Mouse (Mus musculus): ENCODE data around the gene Fank1. TPM values are rescaled to one million over a fixed set of nuclear protein-coding genes. Genes with fewer than 3 reads are reported as not detected.

The Fank1 gene
- total RNA-seq, 1 experiment from 2014 or later, result 1.6 TPM

DNA sequence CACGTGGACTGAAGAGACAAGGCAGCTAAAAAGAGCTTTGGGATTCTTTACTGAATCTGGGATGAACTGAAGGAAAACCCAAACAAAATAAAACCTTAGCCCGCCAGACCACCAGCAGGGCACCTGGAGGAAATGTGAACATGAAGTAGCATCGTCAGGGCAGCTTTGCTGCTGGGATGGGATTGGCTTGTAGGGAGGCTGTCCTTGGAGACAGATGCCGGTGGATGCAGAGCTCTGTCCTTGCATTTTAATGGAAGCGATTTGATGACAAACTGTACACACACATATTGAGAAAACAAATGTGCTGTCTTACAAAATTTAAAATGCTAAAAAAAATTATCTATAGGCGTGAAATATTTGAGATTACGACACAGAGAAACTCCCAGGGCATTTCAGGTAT, 36.3 kb downstream of the Fank1 start:
- no peak for ATAC-seq (replicated peaks; ENCODE audit: low read depth, poor library complexity, severe bottlenecking)

DNA sequence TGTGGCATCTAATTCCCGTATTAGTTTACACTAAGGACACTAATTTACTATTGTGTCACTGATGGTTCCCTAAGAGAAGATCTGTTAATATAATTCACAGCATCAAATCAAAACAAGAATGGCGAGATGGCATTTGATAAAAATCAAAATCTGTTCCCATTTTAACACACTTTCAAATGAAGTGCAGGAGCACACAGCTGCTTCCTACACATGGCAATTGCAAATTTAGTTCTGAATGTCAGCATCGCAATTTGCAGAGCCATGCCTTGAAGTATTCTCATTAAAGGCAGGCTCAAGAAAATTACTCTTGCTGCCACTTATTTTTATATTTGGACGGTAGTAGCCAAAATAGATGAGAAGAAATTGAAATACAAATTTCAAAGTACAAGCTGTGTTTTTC, 36.7 kb downstream of the Fank1 start:
- ATAC-seq (replicated peaks; ENCODE audit: low read depth, poor library complexity, severe bottlenecking), result no peak

DNA sequence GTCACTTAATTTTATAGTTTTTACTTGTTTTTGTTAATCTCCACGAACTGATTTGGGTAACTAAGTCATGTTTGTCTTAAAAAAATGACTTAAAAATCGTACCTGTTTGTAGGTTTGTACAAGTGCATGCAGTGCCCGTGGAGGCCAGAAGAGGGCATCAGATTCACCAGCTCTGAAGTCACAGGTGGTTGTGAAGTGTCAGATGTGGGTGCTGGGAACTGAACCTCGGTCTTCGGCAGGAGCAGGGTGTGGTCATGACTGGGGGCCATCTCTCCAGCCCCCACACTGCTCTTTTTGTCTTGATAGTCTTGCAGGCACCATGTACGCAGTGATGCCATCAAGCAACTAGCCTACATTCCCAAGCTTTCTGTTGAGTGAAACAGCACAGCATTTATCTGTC, 47.1 kb downstream of the Fank1 start:
- no peak for ATAC-seq (replicated peaks; ENCODE audit: low read depth, poor library complexity, severe bottlenecking)

DNA sequence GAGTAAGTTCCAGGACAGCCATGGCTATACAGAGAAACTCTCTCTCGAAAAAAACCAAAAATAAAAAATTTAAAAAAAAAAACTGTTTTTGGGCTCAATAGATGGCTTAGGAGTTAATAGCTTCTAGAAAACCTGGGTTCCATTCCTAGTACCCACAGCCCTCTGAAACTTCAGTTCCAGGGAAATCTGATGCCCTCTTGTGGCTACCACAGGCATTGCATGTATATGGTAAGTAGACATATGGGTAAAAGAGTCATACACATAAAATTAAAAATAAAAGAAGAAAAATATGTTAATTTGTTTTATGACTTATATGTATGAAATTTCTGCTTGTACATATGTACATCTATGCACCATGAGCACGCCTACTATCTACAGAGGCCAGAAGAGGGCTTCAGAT, 47.9 kb downstream of the Fank1 start:
- no peak for ATAC-seq (replicated peaks; ENCODE audit: low read depth, poor library complexity, severe bottlenecking)

DNA sequence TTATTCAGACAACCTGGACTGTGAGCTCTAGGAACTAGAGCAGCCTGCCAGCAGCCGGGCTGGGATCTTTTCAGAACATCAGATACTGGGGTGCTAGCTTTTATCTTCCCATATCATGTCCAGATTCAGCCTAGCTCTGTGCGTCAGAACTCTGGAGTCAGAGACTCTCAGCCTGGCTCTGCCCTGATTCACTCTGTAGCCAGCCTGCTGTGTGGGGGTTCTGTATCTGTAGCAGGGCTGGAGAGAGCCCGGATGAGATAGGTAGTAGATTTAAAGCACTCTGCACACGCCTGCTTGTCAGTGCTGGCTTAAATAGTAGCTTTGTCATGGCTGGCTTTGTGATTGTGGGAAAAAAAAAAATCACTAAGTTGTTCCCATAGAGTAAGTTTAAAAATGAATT, 51.9 kb downstream of the Fank1 start:
- ATAC-seq (replicated peaks; ENCODE audit: low read depth, poor library complexity, severe bottlenecking), result no peak

DNA sequence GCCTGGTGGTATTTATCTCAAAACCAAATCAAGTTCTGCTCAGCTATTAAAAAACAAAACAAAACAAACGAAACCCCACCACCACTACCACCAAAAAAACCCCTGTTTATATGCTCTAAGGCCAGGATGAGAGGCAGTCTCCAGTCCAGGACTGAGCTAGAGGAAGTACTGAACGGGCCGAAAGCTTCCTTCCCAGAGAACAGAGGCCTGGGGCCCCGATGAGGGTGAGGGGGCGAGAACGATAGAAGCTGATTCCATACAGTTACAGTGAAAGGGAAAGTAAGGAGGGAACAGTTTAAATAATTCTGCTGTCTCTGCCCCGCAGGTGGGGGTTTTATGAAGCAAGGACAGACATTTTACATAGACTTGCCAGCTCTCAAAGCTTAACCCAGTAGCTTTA, 52.9 kb downstream of the Fank1 start:
- ATAC-seq (replicated peaks; ENCODE audit: low read depth, poor library complexity, severe bottlenecking), result no peak

DNA sequence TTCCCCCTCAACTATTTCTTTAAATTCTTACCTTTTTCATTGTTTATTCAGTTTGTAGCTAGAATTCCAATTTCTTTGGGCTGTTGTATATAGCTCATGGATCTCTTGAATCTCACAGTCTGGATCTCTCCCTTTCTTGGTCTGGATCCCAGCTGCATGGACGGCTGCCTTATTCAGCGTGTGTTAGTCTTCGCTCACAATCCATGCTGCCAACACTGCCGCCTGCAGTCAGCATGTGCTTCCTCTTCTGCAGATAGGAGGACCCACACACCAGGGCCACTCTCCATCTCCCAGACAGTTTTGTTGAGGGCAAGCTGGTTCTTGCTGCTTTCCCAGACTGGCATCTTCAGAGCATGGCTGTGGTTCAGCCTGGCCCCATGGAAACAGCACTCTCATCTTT, 62.9 kb downstream of the Fank1 start:
- peak; percentile 47; the same call in 1 of the 2 replicates for ATAC-seq (replicated peaks; ENCODE audit: low read depth, poor library complexity, severe bottlenecking)

DNA sequence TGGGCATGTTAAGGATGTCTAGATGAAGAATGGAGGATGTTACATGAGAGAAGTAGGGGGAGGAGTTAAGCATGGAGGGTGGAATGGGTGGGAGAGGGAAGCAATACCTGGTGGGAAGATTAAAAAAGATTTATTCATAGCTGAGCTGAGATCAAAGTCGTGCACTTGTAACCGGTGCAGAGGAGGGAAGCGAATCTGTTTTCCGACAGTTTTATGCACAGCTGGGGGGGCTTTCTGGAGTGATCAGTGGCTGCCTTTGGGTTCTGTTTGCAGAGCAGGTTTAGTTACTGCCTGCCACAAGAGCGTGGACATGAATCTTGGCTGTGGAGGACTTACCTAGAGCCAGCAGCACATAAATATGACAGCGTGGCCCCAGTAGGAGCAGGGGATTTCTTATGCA, 65.4 kb downstream of the Fank1 start:
- no peak for ATAC-seq (replicated peaks; ENCODE audit: low read depth, poor library complexity, severe bottlenecking)

DNA sequence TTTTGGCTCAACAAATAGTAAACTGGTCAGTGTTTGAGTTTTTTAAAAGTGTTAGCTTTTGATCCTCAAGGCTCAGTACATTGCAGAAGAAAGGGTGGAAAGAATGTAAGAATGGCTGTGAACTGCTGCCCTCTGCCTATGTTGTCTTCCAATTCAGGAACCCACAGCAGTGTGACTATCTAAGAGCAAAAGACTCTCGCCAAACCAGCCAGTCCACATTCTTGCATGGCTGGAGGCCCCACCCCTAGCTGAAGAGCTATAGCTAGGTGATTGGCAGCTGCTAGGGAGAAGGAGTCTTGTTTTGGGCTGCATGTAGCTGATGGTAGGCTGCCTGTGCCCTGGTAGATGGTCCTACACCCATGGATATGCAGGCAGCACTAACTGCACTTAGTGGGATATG, 70.5 kb downstream of the Fank1 start:
- no peak for ATAC-seq (replicated peaks; ENCODE audit: low read depth, poor library complexity, severe bottlenecking)

DNA sequence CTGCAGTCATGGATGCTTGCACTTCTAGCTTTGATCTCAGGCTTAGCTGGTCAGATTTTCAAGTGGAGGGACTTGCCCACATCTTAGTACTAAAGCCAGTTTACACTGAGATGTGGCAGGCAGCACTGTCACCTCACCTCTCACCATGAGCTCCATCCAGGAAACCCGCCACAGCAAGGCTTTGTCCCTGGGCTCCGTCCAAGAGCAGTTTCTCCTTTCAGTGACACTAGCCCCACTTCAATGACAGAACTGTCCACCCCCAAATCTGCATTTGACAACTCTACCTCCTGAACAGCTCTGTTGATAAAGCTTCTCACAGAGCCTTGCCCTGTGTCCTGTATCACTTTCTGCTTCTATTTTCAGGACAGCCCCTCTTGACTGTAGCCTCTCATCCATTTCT, 71.5 kb downstream of the Fank1 start:
- ATAC-seq (replicated peaks; ENCODE audit: low read depth, poor library complexity, severe bottlenecking), result no peak

DNA sequence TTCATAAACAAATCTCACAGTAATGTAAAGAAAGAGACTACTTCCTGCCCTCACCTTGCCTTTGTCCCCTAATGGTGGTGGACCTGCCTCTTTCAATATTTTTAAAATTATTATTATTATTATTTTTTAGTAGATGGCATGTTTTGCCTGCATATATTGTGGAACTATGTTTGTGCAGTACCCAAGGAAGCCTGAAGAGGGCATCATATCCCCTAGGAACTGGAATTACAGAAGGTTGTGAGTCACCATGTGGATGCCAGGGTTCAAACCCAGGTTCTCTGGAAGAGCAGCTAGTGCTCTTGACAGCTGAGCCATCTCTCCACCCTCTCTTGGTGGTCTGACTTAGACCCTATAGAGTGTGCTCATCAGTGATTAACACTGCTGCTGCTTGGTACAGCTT, 74.1 kb downstream of the Fank1 start:
- ATAC-seq (replicated peaks; ENCODE audit: low read depth, poor library complexity, severe bottlenecking), result 0 out of 2 replicates have a peak, but pooled peaks have one; percentile 42

DNA sequence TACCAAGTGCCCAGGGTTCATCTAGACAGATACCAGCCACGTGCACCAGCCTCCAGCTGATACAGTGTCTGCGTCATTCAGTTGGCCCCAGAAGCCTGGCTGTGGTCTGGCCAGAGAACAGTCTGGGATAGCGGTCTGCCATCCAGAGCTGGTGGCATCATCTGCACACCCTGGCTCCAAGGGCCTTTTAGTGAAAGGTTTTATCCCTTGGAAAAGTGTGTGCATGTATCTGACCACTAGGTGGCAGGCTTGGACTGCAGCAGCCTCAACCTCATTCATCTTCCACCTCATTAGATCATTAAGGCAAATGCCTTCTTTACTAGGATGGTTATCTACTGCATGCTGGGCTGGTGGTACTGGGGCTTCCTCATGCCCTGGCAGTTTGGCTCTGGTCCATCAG, 79.6 kb downstream of the Fank1 start:
- peak; percentile 93 for ATAC-seq (replicated peaks; ENCODE audit: low read depth, poor library complexity, severe bottlenecking)

DNA sequence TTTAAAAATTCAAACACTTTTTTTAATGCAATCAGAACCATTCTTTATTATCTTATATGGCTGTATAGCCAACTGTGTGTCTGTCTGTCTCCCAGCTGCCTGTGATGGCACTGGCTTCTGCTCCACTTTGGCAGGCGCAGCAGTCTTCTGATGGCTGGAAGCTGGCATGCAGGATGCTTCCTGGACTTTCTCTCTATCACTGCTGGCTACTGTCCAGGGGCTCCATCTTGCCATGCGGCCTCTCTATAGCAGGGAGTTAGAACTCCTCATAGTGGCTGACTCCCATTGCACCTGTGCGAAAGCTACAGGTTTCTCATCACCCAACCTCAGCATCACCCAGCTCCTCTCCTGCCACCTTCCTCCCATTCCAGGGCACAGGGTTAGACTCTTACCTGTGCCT, 81.8 kb downstream of the Fank1 start:
- no peak for ATAC-seq (replicated peaks; ENCODE audit: low read depth, poor library complexity, severe bottlenecking)

DNA sequence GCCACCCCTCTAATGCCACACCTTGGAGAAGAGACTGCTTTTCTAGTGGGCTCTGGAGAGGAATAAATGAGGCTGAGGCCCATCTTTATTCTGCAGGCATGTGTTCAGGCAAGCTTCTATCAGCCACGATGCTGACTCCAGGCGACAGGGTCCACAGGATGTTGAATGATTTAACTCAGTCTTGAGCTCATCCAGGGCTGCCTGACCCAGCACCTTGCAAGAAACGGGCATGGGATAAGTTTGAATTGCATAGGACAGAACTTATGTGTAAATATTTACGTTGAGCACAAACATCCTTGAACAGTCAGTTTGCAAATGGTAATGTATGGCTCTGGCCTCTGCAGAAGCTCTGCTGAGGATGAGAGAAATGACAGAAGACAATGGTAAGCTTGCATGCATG, 82.9 kb downstream of the Fank1 start:
- ATAC-seq (replicated peaks; ENCODE audit: low read depth, poor library complexity, severe bottlenecking), result no peak

DNA sequence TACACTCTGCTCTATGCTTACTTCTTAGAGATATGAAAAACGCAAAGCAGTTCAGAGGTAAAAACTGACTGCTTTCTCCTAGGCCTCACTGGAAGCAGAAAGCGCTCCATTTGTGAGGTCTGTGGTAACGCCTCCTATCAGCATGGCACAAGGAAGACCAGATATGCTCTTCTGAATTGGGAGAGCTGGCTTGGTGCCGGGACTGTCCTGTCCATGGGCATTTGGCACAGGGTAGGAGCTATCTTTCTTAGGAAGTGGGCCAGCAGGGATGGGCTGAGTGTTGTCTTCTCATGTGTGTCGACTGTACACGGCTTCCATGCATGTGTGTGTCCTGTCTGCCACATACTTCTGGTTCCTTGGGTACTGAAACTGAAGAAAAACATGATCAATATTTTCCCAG, 85.6 kb downstream of the Fank1 start:
- no peak for ATAC-seq (replicated peaks; ENCODE audit: low read depth, poor library complexity, severe bottlenecking)

DNA sequence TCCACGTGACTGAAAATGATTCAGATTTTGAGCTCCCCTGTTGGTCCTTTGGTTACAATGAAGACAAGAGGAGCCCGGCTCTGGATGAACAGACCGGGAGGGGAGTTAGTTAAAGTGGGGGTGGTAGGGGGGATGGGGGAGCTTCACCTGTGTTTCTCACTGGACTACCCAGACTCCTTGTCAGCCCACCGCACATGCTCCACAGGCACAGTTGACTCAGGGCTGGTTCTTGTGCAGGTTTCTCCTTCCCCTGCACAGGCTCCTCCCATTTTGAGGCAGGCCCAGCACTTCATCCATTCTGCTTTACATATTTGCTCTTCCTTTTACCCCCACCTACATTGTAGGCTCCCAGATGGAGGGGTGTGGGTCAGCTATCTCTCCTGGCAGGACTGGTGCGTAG, 86.1 kb downstream of the Fank1 start:
- ATAC-seq (replicated peaks; ENCODE audit: low read depth, poor library complexity, severe bottlenecking), result no peak

DNA sequence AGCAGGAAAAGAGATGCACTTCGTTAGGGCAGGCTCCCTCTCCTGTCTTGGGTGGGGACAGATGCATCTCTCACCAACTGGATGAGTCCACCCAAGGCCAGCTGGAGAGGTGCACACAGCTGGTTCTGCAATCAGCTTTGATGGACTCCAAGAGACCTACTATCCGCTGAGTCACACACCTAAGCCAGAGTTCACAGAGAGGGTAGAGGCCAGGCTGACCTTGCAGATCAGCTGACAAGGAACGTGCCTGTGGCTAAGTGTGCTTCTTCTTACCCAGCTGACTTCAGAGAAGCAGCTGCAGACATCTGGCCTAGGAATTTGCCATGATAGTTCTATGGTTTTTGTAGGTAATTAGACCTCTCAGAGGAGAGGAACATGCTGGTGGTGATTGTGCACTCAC, 86.5 kb downstream of the Fank1 start:
- ATAC-seq (replicated peaks; ENCODE audit: low read depth, poor library complexity, severe bottlenecking), result no peak

DNA sequence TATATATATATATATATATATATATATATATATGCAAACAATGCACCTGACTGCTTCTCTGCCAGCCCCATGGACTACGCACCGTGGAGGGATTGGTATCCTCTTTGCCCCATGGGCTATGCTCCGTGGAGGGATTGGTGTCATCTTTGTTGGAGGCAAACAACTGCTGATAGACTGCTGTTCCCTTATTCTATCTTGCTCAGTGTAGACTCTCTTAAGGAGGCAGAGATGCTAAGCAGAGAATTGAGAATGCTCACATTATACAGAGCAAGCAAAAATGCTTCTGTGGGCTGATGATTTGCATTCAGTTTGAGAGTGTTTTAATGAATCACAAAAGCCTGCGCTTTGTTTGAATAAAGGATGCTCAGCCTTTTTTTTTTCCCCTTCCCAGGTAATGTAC, 87.0 kb downstream of the Fank1 start:
- no peak for ATAC-seq (replicated peaks; ENCODE audit: low read depth, poor library complexity, severe bottlenecking)

DNA sequence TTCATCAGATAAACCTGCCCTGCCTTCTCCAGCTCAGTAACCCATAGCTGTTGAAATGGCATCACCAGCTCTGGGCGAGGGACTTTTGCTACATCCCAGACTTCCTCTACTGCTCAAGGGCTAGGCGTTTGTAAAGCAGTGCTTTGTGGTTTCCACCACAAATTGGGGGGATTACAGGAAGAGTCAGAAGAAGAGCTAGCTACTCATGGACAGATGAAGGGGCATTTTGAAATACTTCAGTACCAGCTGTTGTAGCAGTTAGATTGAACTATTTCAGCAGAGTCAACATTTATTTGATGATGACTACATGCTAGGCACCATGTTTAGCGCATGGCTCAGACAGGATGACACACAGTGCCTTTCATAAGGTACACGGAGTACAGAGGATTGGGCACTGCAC, 93.6 kb downstream of the Fank1 start:
- ATAC-seq (replicated peaks; ENCODE audit: low read depth, poor library complexity, severe bottlenecking), result no peak

DNA sequence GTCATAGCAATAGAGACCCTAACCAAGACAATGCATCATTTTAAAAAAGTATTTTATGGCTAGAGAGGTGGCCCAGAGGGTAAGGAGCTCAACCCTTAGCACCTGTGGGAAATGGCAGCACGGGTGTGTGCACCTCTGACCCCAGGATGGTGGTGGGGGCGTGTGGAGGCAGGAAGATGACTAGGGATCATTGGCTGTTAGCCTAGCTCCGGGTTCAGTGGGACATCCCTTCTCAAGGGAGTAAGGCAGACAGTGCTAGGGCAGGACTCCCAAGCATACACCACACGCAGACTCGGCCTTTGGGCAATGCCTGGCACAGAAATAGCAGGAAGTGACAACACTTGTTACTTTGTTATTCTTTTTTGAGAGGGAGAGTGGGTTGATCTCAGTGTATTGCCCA, 96.0 kb downstream of the Fank1 start:
- no peak for ATAC-seq (replicated peaks; ENCODE audit: low read depth, poor library complexity, severe bottlenecking)

DNA sequence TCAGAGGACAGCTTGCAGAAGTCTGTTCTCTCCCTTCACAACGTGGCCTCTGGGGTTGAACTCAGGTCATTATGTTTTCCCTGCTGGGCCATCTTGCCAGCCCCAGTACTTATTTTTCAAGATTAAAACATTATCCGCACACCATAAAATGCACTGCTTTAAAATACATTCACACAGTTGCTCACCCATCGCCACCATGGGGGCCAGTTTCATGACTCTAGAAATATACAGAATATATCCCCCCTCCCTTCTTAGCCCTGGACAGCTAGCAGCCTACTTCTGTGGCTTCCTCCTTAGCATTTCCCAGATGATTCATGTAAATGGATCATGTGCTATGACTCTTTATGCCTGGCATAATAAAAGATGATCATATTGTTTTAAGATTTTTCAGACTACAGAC, 99.5 kb downstream of the Fank1 start:
- no peak for ATAC-seq (replicated peaks; ENCODE audit: low read depth, poor library complexity, severe bottlenecking)

DNA sequence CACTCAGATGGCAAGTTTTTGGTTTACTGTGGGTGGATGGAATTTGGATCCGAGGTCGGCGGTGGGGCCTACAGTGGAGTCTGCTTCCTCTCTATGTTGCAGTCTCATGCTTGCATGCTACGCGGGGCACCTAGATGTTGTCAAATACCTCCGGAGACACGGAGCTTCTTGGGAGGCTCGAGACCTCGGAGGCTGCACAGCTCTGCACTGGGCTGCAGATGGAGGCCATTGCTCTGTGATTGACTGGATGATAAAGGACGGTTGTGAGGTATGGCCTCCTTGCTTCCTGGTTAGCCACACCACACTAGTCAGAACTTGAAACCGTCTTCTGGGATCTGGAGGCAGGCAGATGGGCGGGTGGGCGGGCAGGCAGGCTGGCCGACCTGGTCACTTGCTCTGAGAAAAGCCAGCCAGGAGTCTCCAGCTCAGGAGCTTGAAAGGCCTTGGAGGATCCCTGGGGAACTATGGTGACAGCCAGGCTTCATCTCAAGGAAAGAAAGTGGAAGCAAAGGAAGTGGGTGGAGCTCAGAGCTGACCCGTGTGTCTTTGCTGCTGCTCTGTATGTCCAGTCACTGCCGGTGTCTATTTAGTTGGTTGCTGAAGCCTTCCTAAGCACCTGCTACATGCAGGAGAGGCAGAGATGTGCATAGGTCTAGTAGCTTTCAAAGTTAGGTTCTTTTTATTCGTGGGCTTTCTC, 100.1 kb downstream of the Fank1 start:
- ATAC-seq (replicated peaks; ENCODE audit: low read depth, poor library complexity, severe bottlenecking), result no peak

DNA sequence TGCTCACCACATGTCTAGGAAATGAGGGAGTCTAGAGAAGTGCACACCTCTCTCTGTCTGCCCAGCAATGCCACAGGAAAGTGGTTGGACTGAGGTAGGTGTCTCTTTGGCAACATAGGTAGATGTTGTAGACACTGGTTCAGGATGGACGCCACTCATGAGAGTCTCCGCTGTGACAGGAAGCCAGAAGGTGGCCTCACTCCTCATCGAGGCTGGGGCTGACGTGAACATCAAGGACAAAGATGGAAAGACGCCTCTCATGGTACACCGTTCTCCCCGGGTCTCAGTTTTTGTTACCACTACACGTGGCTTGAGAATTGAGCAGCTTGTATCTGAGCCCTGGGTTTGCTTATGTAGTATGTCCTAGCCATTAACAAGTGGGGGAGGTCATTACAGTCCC, 103.1 kb downstream of the Fank1 start:
- no peak for ATAC-seq (replicated peaks; ENCODE audit: low read depth, poor library complexity, severe bottlenecking)

Measured in common myeloid progenitor, adult 5-6 weeks (primary cell).